Mouse (Mus musculus): ENCODE results near the gene Aktip. TPM values are rescaled to one million over a fixed set of nuclear protein-coding genes. Genes with fewer than 3 reads are reported as not detected.

The Aktip gene
- polyA plus RNA-seq (2015; fragmentation: Nextera tagmentation; extraction: Ambion mirVana) = 108 and 111 TPM in 2 replicates

DNA sequence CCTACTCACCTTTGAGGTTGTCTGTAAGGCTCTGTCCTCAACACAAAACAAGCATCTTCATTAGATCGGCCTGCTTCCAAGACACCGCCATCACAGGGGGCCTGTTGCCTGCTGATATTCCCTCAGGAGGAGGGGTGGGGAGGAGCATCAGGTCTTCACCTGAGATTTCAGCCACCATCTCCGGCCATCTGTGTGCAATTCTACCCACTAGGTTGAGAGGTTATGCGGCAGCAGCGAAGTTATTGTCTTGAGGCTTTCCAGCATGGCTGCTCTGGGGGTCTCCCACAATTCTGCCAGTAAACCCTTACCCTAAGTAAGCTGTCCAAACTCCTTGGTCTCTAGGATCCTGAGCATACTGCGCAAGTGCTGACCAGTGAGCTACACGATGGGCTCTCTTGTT lies at the start of gene Aktip:
Gene Aktip, minus strand, starts transcription at position 101 of the 400 bp plus-strand sequence.
- H3K9me3 ChIP-seq = no peaks in the 10 kb centered on the region
- H3K27me3 ChIP-seq = 0 out of 2 replicates have a peak, but pooled peaks cover 6% of the 10 kb centered on the region
- no peak within 1 kb of the TSS for H3K9ac ChIP-seq
- no peaks in the 10 kb centered on the region for H3K36me3 ChIP-seq
- H3K4me2 ChIP-seq = no peak within 1 kb of the TSS
- WGBS = 96% methylated on average over 7 of the region's 7 CpGs
- no peak within 1 kb of the TSS for H3K27ac ChIP-seq (replicated peaks)
- H3K4me1 ChIP-seq (replicated peaks) = no peaks in the 10 kb centered on the region
- no peak within 1 kb of the TSS for H3K4me3 ChIP-seq
- ATAC-seq (ENCODE audit: low read depth) = no peak

DNA sequence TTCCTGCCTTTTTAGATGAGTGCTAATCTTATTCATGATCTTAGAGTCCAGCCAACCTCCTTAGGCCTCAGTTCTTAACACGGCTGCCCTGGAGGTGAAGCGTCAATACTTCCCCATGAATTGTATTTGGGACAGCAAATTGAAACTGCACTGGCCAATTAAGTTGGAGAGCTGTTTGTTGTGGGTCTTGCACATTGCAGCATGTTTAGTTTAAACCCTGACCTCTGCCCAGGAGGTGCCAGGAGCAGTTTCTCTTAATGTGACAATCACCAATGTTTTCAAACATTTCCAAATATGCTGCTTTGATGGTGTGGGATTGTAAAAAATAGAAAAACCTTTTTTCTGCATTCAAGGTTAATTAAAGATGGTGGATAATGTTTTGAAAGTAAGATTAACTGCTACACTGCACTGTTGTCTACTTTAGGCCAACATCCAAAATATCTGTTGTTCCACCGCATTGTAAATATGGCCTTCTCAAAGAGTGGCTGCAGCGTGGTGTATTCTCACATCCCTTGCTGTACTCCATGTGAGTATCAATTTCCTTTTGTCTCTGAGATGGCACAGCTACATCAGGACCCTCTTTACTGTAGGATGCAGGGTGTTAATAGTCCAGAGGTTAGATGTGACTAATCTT lies 46.2 kb upstream of the Aktip start:
- 80% methylated on average over 4 of the region's 4 CpGs for WGBS
- H3K4me3 ChIP-seq = no peak overlapping the region

DNA sequence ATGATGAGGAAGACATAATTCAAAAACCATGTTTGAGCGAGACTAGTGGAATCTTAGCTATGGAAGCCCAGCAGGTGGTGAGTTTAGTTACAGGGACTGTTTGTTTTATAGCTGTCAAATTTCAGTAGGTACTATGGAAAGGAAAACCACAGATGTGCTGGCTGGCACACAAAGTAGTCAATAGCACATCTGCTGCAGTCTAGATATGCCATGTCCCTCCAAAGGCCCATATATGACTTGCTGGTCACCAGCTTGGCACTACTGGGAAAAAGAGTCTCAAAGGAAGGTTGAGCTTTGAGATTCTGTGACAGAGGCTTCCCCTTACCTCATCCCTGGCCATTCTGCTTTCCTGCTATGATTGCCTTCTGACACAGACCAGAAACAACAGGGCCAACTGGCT lies 42.9 kb upstream of the Aktip start:
- no peaks in the 10 kb centered on the region for H3K27me3 ChIP-seq
- H3K27ac ChIP-seq (replicated peaks) = no peak overlapping the region
- no peak for ATAC-seq (ENCODE audit: low read depth)
- H3K4me1 ChIP-seq (replicated peaks) = 0 out of 2 replicates have a peak, but pooled peaks cover 2% of the 10 kb centered on the region
- H3K9ac ChIP-seq = no peak overlapping the region
- no peaks in the 10 kb centered on the region for H3K36me3 ChIP-seq
- H3K9me3 ChIP-seq = no peaks in the 10 kb centered on the region
- 66% methylated on average over 1 of the region's 1 CpGs for WGBS
- no peak overlapping the region for H3K4me3 ChIP-seq
- H3K4me2 ChIP-seq = no peak overlapping the region

More for the DNA sequence above, 46.2 kb upstream of the Aktip start:
- H3K27me3 ChIP-seq = no peaks in the 10 kb centered on the region
- H3K27ac ChIP-seq (replicated peaks) = no peak overlapping the region
- 0 out of 2 replicates have a peak, but pooled peaks cover 2% of the 10 kb centered on the region for H3K4me1 ChIP-seq (replicated peaks)
- H3K36me3 ChIP-seq = peaks cover 8% of the 10 kb centered on the region; the same call in 1 of the 2 replicates
- no peak for ATAC-seq (ENCODE audit: low read depth)
- no peak overlapping the region for H3K4me2 ChIP-seq
- H3K9me3 ChIP-seq = no peaks in the 10 kb centered on the region
- H3K9ac ChIP-seq = no peak overlapping the region

DNA sequence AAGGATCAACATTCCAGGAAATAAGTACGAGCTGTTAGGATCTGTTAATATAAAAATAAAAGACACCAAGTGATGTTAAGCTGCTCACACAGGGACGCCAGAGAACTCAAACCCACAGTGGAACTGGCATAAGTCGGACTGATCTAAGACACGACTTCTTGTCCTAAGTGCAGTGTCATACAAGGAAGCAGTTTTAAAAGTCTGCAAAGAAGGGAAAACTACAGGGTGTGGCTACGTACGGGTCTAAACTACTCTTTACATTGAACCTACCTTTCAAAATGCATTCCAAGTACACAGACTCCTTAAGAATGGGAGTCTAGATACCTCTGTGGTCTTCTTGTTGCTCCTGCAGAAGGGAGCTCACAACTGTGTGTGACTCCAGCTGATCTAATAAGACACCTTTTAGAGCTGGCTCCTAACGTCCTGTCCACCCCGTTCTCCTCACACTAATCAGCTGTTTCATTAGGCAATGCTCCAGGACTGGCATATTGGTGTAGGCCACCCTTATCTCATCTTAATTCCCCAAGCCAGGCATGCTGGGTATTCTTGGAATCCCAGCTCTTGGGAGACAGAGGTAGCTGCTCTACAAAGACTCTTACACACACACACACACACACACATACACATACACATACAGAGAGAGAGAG lies 42.2 kb upstream of the Aktip start:
- H3K9me3 ChIP-seq = no peaks in the 10 kb centered on the region
- no peak overlapping the region for H3K9ac ChIP-seq
- no peaks in the 10 kb centered on the region for H3K36me3 ChIP-seq
- H3K27me3 ChIP-seq = no peaks in the 10 kb centered on the region
- H3K27ac ChIP-seq (replicated peaks) = no peak overlapping the region
- ATAC-seq (ENCODE audit: low read depth) = no peak
- H3K4me2 ChIP-seq = no peak overlapping the region
- no peak overlapping the region for H3K4me3 ChIP-seq
- H3K4me1 ChIP-seq (replicated peaks) = 0 out of 2 replicates have a peak, but pooled peaks cover 2% of the 10 kb centered on the region
- 89% methylated on average over 8 of the region's 8 CpGs for WGBS

DNA sequence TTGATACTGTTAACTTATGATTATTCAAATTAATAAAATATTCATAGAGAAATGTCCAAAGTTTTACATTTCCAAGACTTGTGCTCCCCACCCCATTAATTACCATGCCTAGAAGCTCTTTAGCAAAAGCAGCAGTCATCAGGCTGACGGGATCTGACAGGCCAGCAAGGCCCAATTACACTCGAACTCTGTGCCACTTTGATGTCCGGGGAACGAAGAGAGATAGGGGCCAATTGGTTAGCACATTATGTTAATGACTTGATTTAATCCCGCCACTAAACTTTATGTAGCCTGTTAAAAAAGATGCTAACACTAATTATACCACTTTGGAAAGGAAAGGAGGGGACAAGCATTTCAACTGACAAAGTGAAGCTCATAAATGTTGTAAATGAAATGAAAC lies 41.6 kb upstream of the Aktip start:
- H3K27me3 ChIP-seq = no peaks in the 10 kb centered on the region
- H3K4me1 ChIP-seq (replicated peaks) = 0 out of 2 replicates have a peak, but pooled peaks cover 2% of the 10 kb centered on the region
- H3K9ac ChIP-seq = no peak overlapping the region
- H3K4me3 ChIP-seq = no peak overlapping the region
- WGBS = 61% methylated on average over 5 of the region's 5 CpGs
- ATAC-seq (ENCODE audit: low read depth) = no peak
- H3K27ac ChIP-seq (replicated peaks) = no peak overlapping the region
- no peaks in the 10 kb centered on the region for H3K36me3 ChIP-seq
- no peaks in the 10 kb centered on the region for H3K9me3 ChIP-seq
- H3K4me2 ChIP-seq = no peak overlapping the region

DNA sequence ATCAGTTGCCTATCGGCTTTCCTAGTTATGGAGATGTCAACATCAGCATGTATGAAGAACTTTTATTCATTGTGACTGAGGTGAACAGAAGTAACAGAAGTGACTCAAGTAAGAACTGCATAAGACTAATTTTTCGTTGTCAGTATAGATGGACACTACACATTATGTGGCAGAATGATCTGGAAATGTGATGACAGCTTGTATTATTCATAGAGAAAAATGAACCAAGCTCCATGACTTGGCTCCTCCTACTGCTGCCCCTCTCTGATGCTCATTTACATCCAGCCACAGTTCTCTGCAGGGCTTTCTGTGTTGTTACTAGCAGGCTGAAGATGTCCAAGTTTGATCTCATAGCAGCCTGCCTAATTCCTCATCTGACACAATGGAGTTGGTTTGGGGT lies 37.4 kb upstream of the Aktip start:
- no peak overlapping the region for H3K4me2 ChIP-seq
- 86% methylated on average over 2 of the region's 2 CpGs for WGBS
- ATAC-seq (ENCODE audit: low read depth) = no peak

DNA sequence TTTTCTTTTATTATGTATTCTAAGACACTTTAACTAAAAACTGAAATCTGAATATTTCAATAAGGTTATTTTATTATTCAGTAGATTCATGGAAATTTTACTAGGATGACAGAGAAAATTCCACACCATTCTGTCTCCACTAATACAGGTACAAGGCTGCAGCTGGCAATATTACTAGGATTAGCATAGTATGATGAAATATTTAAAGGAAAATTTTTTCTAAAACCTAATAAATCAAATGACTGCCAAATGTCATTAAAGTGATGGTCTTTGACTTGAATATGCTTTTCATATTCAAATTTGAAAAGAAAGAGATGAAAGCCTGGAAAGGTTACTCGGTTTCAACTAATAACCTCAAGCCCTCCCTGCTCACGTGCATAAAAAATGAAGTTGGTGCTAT lies 34.3 kb upstream of the Aktip start:
- 44% methylated on average over 2 of the region's 2 CpGs for WGBS
- Histone ChIP-seq H3K4me1 (replicated peaks) (peaks cover 6% of the 10 kb centered on the region; the same call in 1 of the 2 replicates), H3K9me3 (no peaks in the 10 kb centered on the region), H3K27ac (replicated peaks) (no peak overlapping the region), H3K27me3 (no peaks in the 10 kb centered on the region), H3K4me3 (no peak overlapping the region), H3K36me3 (0 out of 2 replicates have a peak, but pooled peaks cover 3% of the 10 kb centered on the region), H3K4me2 (no peak overlapping the region), H3K9ac (no peak overlapping the region)
- ATAC-seq (ENCODE audit: low read depth) = no peak

More for the DNA sequence above, 37.4 kb upstream of the Aktip start:
- no peak overlapping the region for H3K9ac ChIP-seq
- no peaks in the 10 kb centered on the region for H3K27me3 ChIP-seq
- H3K9me3 ChIP-seq = no peaks in the 10 kb centered on the region
- H3K4me1 ChIP-seq (replicated peaks) = 0 out of 2 replicates have a peak, but pooled peaks cover 3% of the 10 kb centered on the region
- H3K36me3 ChIP-seq = no peaks in the 10 kb centered on the region
- no peak overlapping the region for H3K27ac ChIP-seq (replicated peaks)
- H3K4me3 ChIP-seq = no peak overlapping the region

DNA sequence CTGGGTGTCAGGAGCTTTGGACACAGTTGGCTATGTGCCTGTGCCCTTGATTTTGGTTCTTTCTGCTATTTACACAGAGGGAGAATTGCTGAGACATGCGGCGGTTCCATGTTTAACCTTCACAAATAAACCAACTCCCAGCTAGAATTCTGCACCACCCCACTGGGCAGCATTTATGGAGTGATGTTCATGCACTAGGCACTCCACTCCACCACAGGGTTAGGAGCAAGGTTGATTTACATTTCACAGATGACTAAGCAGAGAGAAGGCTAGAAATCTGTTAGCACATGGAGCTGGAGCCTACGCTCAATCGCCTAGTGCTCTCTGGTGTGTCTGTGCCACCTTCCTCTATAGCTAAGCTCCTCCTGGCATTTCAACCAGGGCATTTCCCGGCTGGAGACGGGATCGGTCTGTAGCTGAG lies 27.7 kb upstream of the Aktip start:
- no peak for ATAC-seq (ENCODE audit: low read depth)
- Histone ChIP-seq H3K36me3 (0 out of 2 replicates have a peak, but pooled peaks cover 7% of the 10 kb centered on the region), H3K9me3 (no peaks in the 10 kb centered on the region), H3K27ac (replicated peaks) (no peak overlapping the region), H3K9ac (no peak overlapping the region), H3K4me3 (no peak overlapping the region), H3K4me2 (no peak overlapping the region), H3K27me3 (no peaks in the 10 kb centered on the region), H3K4me1 (replicated peaks) (peaks cover 3% of the 10 kb centered on the region; the same call in 1 of the 2 replicates)
- 80% methylated on average over 7 of the region's 7 CpGs for WGBS

DNA sequence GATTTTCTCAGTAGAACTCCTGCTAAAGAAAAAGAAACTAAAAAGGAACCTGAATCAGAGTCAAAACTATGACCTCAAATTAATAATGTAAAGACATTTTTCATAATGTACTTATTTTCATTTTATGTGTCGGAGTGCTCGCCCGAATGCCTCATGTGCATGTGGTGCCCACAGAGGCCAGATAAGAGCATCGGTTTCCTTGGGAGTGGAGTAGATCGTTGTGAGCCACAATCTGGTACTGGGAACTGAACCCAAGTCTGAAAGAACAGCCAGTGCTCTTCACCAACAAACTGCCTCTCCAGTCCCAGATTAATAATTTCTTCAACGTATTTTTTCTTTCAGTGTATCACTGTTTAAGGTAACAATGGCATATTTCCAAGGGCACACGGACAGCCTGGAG lies 24.5 kb upstream of the Aktip start:
- Histone ChIP-seq H3K4me3 (no peak overlapping the region), H3K4me1 (replicated peaks) (0 out of 2 replicates have a peak, but pooled peaks cover 2% of the 10 kb centered on the region), H3K36me3 (0 out of 2 replicates have a peak, but pooled peaks cover 4% of the 10 kb centered on the region), H3K9ac (no peak overlapping the region), H3K27me3 (no peaks in the 10 kb centered on the region), H3K4me2 (no peak overlapping the region), H3K9me3 (no peaks in the 10 kb centered on the region), H3K27ac (replicated peaks) (no peak overlapping the region)
- WGBS = 92% methylated on average over 7 of the region's 7 CpGs
- no peak for ATAC-seq (ENCODE audit: low read depth)

DNA sequence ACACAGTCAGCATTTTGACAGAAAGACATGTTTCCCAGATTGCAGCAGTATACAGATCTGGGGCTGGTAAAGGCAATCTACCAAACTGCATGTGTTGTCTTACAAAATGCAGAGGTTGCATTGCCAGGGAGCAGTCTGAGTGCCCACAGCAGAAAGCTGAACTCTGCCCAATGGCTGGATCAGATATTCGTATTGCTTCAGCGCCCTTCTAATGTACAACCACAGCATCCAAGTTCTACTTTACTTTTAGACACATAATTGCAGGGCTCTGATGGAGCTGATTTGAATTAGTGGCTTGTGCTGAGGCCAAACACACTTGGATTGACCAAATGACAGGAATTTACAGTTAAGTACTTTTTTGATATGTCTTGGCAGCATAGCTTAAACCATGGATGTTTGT lies 22.1 kb upstream of the Aktip start:
- H3K27ac ChIP-seq (replicated peaks) = no peak overlapping the region
- no peak for ATAC-seq (ENCODE audit: low read depth)
- 94% methylated on average over 2 of the region's 2 CpGs for WGBS
- H3K36me3 ChIP-seq = 0 out of 2 replicates have a peak, but pooled peaks cover 4% of the 10 kb centered on the region
- no peaks in the 10 kb centered on the region for H3K9me3 ChIP-seq
- no peak overlapping the region for H3K9ac ChIP-seq
- H3K27me3 ChIP-seq = no peaks in the 10 kb centered on the region
- no peak overlapping the region for H3K4me3 ChIP-seq
- H3K4me1 ChIP-seq (replicated peaks) = peaks cover 13% of the 10 kb centered on the region; the same call in 1 of the 2 replicates
- H3K4me2 ChIP-seq = no peak overlapping the region

DNA sequence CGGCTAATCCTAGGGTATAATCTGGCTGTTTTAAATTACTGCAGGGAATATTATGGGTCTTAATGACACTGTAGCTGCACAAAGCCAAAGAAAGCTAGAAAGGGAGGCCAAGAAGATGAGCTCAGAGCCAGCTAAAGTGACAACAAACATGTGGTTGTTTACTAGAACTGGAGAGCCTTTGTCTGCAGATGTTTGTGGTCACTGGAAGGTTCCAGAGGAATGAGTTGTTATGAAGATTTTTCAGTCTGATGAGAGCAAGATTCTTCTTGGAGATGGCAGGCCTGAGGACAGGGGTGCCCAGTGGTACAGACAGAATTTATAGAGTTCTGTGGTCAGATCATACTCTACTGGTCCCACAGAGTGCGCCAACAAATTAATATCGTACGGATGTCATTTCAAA lies 18.5 kb upstream of the Aktip start:
- 53% methylated on average over 4 of the region's 4 CpGs for WGBS
- H3K36me3 ChIP-seq = no peaks in the 10 kb centered on the region

More for the DNA sequence above, 18.5 kb upstream of the Aktip start:
- Histone ChIP-seq H3K4me1 (replicated peaks) (peaks cover 13% of the 10 kb centered on the region; the same call in 1 of the 2 replicates), H3K4me2 (no peak overlapping the region), H3K9me3 (no peaks in the 10 kb centered on the region), H3K27me3 (no peaks in the 10 kb centered on the region), H3K9ac (no peak overlapping the region), H3K27ac (replicated peaks) (no peak overlapping the region; the same call in 1 of the 2 replicates), H3K4me3 (no peak overlapping the region)
- no peak for ATAC-seq (ENCODE audit: low read depth)

Measured in neural tube, embryonic 13.5 days (tissue).